Mouse (Mus musculus) MEL (cell line): ENCODE measurements around the gene Mob3a.

ENCODE experiments used
- CTCF ChIP-seq, 3 experiments: IDR thresholded peaks in 2 of 3; conservative IDR thresholded peaks in 1 of 3; 2 replicates each; pipeline ENCODE4 v1.5.1; 2011 to 2012; ENCODE audit warnings: low read length in 3 of 3, low read depth in 2 of 3, mild to moderate bottlenecking in 2 of 3, improper control_type of control experiment in 1 of 3, inconsistent platforms in 1 of 3, mixed read lengths in 1 of 3, moderate library complexity in 1 of 3; ENCODE audit not compliant: control insufficient read depth in 1 of 3, insufficient read depth in 1 of 3, poor library complexity in 1 of 3, severe bottlenecking in 1 of 3
- GATA1 ChIP-seq: IDR thresholded peaks from 2 replicates; pipeline ENCODE4 v1.6.1; 2011; ENCODE audit warnings: low read depth, low read length, improper control_type of control experiment
- POLR2A ChIP-seq, 2 experiments: IDR thresholded peaks; 2 replicates each; pipeline ENCODE4 v1.6.1; 2011 to 2012; ENCODE audit warnings: low read length in 2 of 2, mild to moderate bottlenecking in 2 of 2, control low read depth in 1 of 2, improper control_type of control experiment in 1 of 2, low read depth in 1 of 2, moderate library complexity in 1 of 2; ENCODE audit not compliant: control insufficient read depth in 1 of 2, insufficient read depth in 1 of 2, poor library complexity in 1 of 2
- SMC3 ChIP-seq: IDR thresholded peaks from 2 replicates; pipeline ENCODE4 v1.6.1; 2011; ENCODE audit warnings: low read depth, low read length, improper control_type of control experiment
- TBP ChIP-seq: IDR thresholded peaks from 2 replicates; pipeline ENCODE4 v1.8.0; 2011; ENCODE audit warnings: low read depth, low read length, improper control_type of control experiment
- UBTF ChIP-seq: IDR thresholded peaks from 2 replicates; pipeline ENCODE4 v1.6.1; 2012; ENCODE audit warnings: low read depth, mild to moderate bottlenecking, inconsistent platforms, low read length, improper control_type of control experiment, moderate library complexity, borderline replicate concordance; ENCODE audit not compliant: insufficient read depth
- USF1 ChIP-seq: IDR thresholded peaks from 2 replicates; pipeline ENCODE4 v1.6.1; 2014; ENCODE audit warnings: low read depth, mild to moderate bottlenecking, inconsistent platforms, low read length, improper control_type of control experiment, moderate library complexity

DNA sequence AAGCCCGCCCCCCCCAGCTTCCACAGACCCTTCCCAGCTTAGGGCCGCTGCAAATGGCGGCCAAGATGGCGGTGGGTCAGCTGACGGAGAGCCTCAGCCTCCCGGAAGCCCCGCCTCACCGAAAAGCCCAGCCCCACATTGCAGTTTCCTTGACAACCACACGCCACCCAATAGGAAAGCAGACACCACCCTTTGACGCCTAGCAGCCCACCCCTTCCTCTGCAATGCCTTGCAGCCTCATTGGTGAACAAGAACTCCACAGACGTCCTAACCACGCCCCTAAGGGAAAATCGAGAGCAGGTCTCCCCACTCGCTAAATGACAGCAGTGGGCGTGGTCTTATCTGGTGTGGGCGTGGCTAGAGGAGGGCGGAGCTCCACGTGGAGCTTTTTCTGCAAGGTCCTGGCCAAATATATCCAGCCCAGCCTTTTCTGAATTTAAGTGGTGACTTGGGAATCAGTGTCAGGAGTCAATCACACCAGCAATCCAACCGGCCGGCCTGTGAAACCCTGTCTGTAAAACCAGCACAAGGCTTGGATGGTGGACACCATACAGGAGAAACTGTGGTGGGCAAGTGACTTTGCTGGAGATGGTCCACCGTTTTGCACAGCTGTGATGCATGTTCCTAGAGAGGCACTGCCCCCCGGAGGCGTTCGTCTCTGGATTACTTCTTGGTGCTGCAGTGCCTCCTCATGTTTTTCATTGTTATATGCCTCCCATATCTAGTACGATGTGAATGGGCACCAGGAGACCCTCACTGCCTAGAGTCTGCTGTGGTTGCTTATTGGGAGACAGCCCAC is 40.6 kb upstream of the Mob3a start, which contains the start of gene Ap3d1:
- TF ChIP-seq GATA1 (no peak), TBP (0 out of 2 replicates have a peak, but pooled peaks have one; percentile 43), UBTF (no peak), SMC3 (no peak), USF1 (peak; percentile 94), CTCF (IDR thresholded peaks at IDR 0.05 in 2 of 3, conservative IDR thresholded peaks at IDR 0.05 in 1 of 3; ENCODE audit: control insufficient read depth in 1 of 3, insufficient read depth in 1 of 3, low read depth in 2 of 3, low read length in 3 of 3, poor library complexity in 1 of 3, severe bottlenecking in 1 of 3) (peak in 1 of 3 experiments; percentile 30; a peak in 2 of 6 replicates), POLR2A (IDR thresholded peaks at IDR 0.05; ENCODE audit: control insufficient read depth in 1 of 2, insufficient read depth in 1 of 2, low read depth in 1 of 2, low read length in 2 of 2, poor library complexity in 1 of 2) (peak in 1 of 2 experiments; percentile 64; a peak in 1 of 4 replicates)
